Mouse (Mus musculus) left cerebral cortex, adult 2 months (tissue): ENCODE measurements at regions not wholly inside any gene's neighbourhood (a gene's known extent, or its start where the extent isn't known, plus 50 kb on each side); places are given as distances from the start of the nearest gene placed in this dataset.
"Not testable (repeated sequence)": the region's sequence is repeated elsewhere in the genome, so short reads cannot be mapped to it uniquely, and the experiment has no call there.

Experiments
- DNase-seq, 2 experiments: peaks; one replicate each; pipeline ENCODE4 v3.0.0; 2021 to 2022; ENCODE audit warnings: low spot score in 2 of 2, mixed read lengths in 1 of 2; ENCODE audit errors: extremely low spot score in 1 of 2
- H3K27ac ChIP-seq: fragments of 200-600 bp; 2 replicates; pipeline ENCODE4 v1.8.1; 2022
- H3K4me3 ChIP-seq: fragments of 200-600 bp; 2 replicates; pipeline ENCODE4 v1.8.1; 2022
- CTCF ChIP-seq: fragments of 200-600 bp; IDR thresholded peaks from 2 replicates; pipeline ENCODE4 v1.8.1; 2022; ENCODE audit warnings: antibody characterized with exemption, mild to moderate bottlenecking, moderate library complexity
- intact Hi-C: fragments of 180-260 bp; cut with DNase I; formaldehyde crosslinking; loops from one replicate; pipeline ENCODE4 v1.15.1; 2025

DNA sequence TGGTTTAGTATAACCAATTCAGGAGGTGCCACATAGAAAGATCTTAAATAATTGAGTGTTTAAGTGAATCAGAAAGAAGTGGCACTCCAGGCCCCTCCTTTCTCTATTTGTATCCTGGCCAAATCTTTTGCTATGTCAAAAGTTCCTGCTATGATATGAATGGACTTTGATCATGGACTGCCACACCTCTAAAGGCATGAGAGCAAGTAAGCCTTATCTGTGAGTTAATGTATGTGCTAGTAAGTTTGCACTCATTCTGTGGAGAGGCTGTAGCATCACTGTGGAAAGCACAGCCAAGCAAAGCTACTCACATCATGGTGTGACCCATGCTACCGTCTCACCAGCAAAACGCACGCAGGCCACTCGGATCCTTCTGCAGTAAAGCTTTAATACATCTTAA lies 140.2 kb downstream of the Jrkl start:
- Histone ChIP-seq H3K27ac (no peak overlapping the region), H3K4me3 (no peak overlapping the region)
- DNase-seq: no peak
- TF ChIP-seq CTCF: no peak
- intact Hi-C loops: no loop called here

DNA sequence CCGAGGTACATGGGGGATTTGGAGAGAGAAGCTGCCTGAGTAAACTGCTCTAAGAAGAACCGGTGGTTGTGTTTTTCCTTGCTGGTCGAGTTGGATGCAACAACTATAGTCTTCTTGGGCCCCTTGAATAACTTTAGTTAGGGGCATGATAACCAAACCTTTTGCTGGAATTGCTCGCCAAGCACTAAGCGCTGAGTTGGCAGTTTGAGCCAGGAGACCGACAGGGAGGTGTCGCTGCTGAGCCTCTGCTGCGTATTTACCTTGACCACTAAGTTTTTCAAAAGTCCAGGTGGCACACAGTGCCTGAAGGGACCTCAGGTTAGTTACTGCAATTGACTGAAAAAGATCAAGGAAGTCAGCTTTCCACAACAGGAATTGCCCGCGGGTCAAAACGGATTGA lies 162.0 kb downstream of the Jrkl start:
- Histone ChIP-seq H3K27ac (no peak overlapping the region), H3K4me3 (no peak overlapping the region)
- intact Hi-C loops: no loop called here
- TF ChIP-seq CTCF: no peak
- no peak for DNase-seq

DNA sequence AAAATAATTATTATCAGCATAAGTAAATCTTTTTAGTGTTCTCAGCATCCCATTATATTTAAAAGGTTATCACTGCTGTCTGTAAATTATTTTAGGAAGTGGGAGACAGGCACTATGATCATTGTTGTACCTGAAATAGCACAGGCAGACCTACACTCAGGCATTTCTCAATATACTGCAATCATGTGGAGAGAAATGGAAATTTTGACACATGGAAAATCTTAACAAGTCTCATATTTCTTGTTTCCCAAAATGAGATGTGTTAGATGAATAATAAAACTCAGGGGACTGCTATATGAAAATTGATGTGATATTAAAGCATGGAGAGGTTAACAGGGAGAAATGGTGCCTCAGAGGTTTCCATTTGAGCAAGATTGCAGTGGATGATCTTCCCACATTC lies 196.6 kb downstream of the Jrkl start:
- no peak for DNase-seq
- H3K27ac ChIP-seq: no peak overlapping the region
- intact Hi-C loops: no loop called here
- TF ChIP-seq CTCF: no peak
- no peak overlapping the region for H3K4me3 ChIP-seq

DNA sequence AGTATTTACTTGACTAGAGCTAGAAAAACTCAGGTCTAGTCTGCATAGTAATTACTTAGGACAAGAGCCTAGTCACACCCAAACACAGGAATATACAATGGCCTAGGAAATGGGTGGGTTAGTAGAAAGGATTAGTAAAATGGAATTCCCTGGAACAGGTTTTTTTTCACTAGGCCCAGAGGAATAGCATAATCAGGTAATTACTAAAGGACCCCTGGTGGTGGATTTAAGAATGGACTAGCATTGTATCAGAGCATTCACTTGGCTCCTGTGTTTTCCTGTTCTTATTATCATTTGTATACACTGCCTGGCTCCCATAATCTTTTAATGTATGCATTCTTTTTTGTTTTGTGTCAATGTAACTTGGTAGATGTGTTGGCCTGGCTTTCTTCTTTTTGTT lies 226.6 kb downstream of the Jrkl start:
- no peak for TF ChIP-seq CTCF
- DNase-seq: no peak
- intact Hi-C loops: no loop called here
- Histone ChIP-seq H3K4me3 (no peak overlapping the region), H3K27ac (no peak overlapping the region)

DNA sequence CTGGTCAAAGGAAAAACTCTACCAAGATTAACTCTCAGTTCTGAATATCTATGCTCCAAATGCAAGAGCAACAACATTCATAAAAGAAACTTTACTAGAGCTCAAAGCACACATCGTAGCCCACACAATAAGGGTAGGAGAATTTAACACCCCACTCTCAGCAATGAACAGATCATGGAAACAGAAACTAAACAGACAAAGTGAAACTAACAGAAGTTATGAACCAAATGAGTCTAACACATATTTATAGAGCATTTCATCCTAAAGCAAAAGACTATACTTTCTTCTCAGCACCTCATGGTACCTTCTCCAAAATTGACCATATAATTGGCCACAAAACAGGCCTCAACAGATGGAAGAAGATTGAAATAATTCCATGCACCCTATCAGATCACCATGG lies 262.4 kb downstream of the Jrkl start:
- intact Hi-C loops, DNase-seq: not testable (repeated sequence)

DNA sequence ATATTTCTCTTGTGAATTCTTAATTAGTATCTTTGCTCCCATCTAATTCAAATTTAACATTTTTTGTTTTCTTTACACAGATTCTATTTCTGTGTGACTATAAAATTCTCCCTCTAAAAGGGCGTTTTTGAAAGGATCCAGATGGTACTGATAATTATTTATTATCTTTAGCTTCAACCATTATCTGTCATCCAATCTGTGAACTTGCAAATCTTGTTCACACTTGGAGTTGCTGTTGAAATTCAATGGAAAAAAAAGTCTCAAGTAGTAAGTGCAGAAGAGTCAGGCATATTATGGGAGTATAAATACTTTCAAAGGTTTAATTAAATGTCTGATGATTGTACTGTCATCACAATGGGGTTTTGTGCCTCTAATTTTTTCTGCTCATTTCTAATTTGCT lies 272.6 kb downstream of the Jrkl start:
- no peak for DNase-seq
- no peak for TF ChIP-seq CTCF
- H3K27ac ChIP-seq: no peak overlapping the region
- no peak overlapping the region for H3K4me3 ChIP-seq
- intact Hi-C loops: no loop called here

More for the DNA sequence above, 262.4 kb downstream of the Jrkl start:
- not testable (repeated sequence) for H3K4me3 ChIP-seq, H3K27ac ChIP-seq

DNA sequence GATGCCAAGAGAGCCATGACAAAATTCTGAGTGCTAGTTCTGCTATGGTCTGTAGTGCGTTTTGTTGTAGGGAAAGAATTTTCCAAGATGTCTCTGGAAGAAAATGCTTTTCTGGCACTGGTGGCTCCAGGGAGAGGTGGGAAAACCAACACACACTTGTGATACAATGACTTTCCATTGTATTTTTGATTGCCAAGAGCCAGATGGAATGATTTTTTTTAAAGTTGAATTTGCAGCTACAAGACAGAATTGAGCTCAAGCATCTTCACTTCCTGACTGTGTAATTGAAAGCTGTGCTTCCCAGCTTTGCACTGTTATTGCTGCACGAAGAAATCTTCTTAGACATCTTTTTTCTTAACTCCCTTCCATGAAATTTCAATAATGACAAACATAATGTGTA lies 285.3 kb downstream of the Jrkl start:
- intact Hi-C loops: no loop called here
- no peak for TF ChIP-seq CTCF
- DNase-seq: no peak
- H3K27ac ChIP-seq: no peak overlapping the region
- H3K4me3 ChIP-seq: no peak overlapping the region

DNA sequence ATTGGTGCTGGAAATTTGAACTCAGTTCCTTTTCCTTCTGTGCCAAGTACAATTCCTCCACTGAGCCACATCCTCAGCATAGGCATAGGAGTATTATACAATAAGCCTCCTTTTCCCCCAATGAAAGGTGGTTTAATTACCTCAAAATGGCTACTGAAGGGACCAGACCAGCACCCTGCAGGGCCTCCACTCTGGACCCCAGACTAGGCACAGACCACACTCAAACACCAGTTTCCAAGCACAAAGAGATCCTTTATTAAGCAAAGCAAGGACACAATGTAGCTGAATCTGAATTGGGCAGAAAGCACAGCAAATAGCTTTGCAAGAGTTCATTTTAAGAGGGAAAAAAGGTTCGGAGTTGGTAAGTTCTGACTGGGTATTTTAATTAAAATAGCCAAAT lies 299.5 kb downstream of the Jrkl start:
- no peak for DNase-seq
- Histone ChIP-seq H3K4me3 (no peak overlapping the region), H3K27ac (no peak overlapping the region)
- intact Hi-C loops: no loop called here
- no peak for TF ChIP-seq CTCF

DNA sequence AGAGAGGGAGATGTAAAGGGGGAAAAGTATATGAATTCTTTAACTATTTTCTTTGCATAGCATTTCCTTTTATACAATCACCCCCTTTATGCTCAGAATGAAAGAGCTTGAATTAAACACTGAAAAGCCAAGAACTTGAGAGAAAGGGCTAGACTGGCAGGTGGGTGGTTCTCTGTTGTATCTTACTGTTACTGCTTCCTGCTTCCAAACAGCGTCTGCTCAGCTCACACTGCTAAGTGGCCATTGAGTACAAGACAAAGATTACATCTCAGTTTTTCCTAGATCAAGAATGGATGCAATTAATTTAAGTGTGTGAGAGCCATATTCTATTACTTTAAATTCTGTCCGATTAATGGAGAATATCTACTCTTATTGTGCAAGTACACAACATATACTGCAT lies 300.2 kb downstream of the Jrkl start:
- no peak overlapping the region for H3K4me3 ChIP-seq
- TF ChIP-seq CTCF: no peak
- DNase-seq: no peak
- no peak overlapping the region for H3K27ac ChIP-seq
- intact Hi-C loops: no loop called here

DNA sequence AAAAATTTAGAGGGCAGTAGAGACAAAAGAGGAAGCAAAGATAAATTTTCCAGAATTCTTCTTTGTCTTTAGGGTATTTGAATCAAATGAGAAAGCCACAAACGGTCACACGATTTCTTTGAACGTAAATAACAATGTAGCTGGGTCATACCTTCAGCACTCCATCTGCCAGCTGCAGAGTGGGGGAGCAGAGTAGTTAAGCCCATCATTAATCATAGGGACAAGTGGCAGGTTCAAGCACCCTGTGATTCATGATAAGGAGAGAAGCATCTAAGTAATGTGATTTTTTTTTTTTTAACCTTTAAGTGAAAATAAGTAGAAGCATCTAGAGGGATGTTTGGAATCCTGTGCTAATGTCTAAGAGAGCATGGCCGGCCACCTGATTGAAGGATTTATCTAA lies 300.6 kb downstream of the Jrkl start:
- H3K27ac ChIP-seq: no peak overlapping the region
- DNase-seq: no peak
- no peak overlapping the region for H3K4me3 ChIP-seq
- TF ChIP-seq CTCF: no peak
- intact Hi-C loops: no loop called here

DNA sequence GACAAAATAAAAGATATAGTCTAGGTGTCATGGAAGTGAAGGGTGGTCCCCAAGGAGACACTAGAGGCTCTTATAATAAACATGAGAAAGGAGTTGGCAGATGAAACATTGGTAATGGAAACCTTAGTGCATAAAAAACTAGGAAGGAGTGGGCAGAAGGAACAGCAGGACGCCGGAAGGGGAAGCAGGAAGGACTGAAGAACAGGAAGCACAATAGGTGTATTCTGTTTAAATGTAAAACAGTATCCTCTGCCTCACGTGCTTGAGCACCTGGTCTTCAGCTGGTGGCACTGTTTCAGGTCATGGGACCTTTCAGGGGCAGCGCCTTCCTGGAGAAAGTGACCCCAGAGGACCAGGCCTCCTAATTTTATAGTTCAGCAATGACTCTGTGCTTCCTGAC lies 310.6 kb downstream of the Jrkl start:
- intact Hi-C loops: no loop called here
- Histone ChIP-seq H3K4me3 (no peak overlapping the region), H3K27ac (no peak overlapping the region)
- no peak for DNase-seq
- TF ChIP-seq CTCF: no peak

DNA sequence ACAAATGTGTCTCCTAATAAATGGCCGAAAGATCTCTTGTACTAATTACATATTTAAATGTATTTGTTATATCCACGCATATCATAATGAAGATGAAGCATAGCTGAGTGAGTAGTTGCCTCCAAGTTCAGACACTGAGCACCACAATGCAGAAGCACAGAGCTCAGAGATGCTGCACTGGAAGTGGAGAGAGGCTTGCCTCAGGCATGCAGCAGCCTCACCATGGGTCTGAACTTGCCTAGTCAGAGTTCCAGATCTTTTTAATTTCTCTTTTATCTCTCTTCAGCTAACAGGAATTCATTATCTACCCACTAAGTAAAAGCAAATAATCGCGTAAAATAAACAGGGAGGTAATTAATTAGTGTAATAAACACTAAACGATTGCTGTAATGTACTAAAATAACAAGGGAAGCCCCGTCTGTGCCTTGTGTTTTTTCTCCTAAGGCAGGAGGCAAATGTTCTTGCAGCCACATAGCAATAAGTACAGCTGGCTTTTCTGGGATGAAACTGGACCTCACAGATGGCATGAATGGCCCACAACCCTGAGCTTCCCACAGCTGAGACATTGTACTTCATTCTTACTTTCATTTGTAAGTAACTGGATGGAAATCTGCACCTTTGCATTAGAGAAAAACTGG lies 320.0 kb downstream of the Jrkl start:
- intact Hi-C loops: no loop called here
- DNase-seq: no peak
- TF ChIP-seq CTCF: no peak
- Histone ChIP-seq H3K27ac (no peak overlapping the region), H3K4me3 (no peak overlapping the region)

DNA sequence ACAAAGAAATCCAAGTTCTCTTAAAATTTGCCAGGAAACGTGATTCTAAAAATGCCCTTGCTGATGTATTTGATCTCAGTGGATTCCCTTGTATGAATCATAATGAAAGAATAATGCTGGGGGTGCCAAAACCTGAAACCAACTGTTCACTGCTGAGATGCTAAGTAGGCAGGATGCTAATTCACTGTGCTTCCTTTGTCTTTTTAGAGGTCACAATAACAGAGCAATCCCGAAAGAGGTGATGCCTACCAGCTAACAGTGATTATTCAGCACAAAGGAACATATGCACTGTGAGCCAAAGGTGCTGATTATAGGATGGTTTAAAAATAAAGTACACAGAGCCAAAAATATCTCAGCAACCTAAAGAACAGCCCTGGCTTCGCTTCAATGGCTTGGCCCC lies 344.9 kb downstream of the Jrkl start:
- H3K27ac ChIP-seq: no peak overlapping the region
- intact Hi-C loops: no loop called here
- no peak overlapping the region for H3K4me3 ChIP-seq
- no peak for TF ChIP-seq CTCF
- DNase-seq: no peak
